Mouse (Mus musculus) heart, postnatal 0 days (tissue): Measurements from ENCODE around the gene Unk.

Source experiments
- CTCF ChIP-seq: IDR thresholded peaks from 2 replicates; pipeline ENCODE4 v1.5.1; 2016; ENCODE audit warnings: antibody characterized with exemption, control low read depth, low read depth
- EP300 ChIP-seq: IDR thresholded peaks from 2 replicates; pipeline ENCODE4 v1.6.1; 2016; ENCODE audit warnings: antibody characterized with exemption, low read depth

GRCm38 (mm10) chr11:116078676-116079320, 48.7 kb downstream of the Unk start:
- TF ChIP-seq CTCF (no peak), EP300 (no peak)
